Mouse (Mus musculus) liver, postnatal 0 days (tissue): ENCODE data around the gene Ube2d1. TPM values are rescaled to one million over a fixed set of nuclear protein-coding genes. Genes with fewer than 3 reads are reported as not detected.

Experiments used
- ATAC-seq: fragments of 200-750 bp; cut with Nextera tagmentation; 2 replicates; pipeline ENCODE4 v1.8.0; 2017; ENCODE audit warnings: mild to moderate bottlenecking, moderate library complexity
- DNase-seq: peaks from one replicate; pipeline ENCODE4 v3.0.0-alpha.2; 2016
- H3K27ac ChIP-seq: fragments of 300-500 bp; sonication (generic); 2 replicates; pipeline ENCODE4 v1.5.1; 2014; ENCODE audit warnings: antibody characterized with exemption, moderate library complexity, mild to moderate bottlenecking, low read depth
- H3K27me3 ChIP-seq: fragments of 300-500 bp; sonication (generic); 2 replicates; pipeline ENCODE4 v1.6.1; 2014; ENCODE audit warnings: low read length, control low read depth, mixed read lengths; ENCODE audit not compliant: insufficient read depth
- H3K36me3 ChIP-seq: fragments of 300-500 bp; sonication (generic); replicated peaks from 2 replicates; pipeline ENCODE4 v1.6.1; 2014; ENCODE audit warnings: mild to moderate bottlenecking, control low read depth, low read length, moderate library complexity, mixed read lengths; ENCODE audit not compliant: insufficient read depth
- H3K4me1 ChIP-seq: fragments of 300-500 bp; sonication (generic); 2 replicates; pipeline ENCODE4 v1.6.1; 2014; ENCODE audit warnings: antibody characterized with exemption, mild to moderate bottlenecking, control low read depth; ENCODE audit not compliant: insufficient read depth
- H3K4me2 ChIP-seq: fragments of 300-500 bp; sonication (generic); 2 replicates; pipeline ENCODE4 v1.6.1; 2014; ENCODE audit warnings: low read depth, mild to moderate bottlenecking, low read length, moderate library complexity, mixed read lengths
- H3K4me3 ChIP-seq: fragments of 300-500 bp; sonication (generic); 2 replicates; pipeline ENCODE4 v1.5.1; 2014; ENCODE audit warnings: low read depth, low read length
- H3K9ac ChIP-seq: fragments of 300-500 bp; sonication (generic); replicated peaks from 2 replicates; pipeline ENCODE4 v1.6.1; 2014; ENCODE audit warnings: mild to moderate bottlenecking, moderate library complexity
- H3K9me3 ChIP-seq: fragments of 300-500 bp; sonication (generic); 2 replicates; pipeline ENCODE4 v1.6.1; 2016; ENCODE audit warnings: mild to moderate bottlenecking, control low read depth, low read length, mixed read lengths
- CTCF ChIP-seq: sonication (generic); IDR thresholded peaks from 2 replicates; pipeline ENCODE4 v1.5.1; 2016; ENCODE audit warnings: antibody characterized with exemption, low read depth
- EP300 ChIP-seq: IDR thresholded peaks from 2 replicates; pipeline ENCODE4 v1.6.1; 2016; ENCODE audit warnings: antibody characterized with exemption, low read depth, mild to moderate bottlenecking
- WGBS: fragments of 180-500 bp; shearing (Covaris S2); extraction: QIAGEN DNeasy Blood & Tissue Kit; methylation state at CpG from one replicate; pipeline ENCODE4 v1.1.7; 2014; ENCODE audit not compliant: insufficient replicate concordance; 5-methylcytosine and 5-hydroxymethylcytosine counted together
- polyA plus RNA-seq: library from polyadenylated mRNA; unstranded; fragments of >200 nt; fragmentation: Nextera tagmentation; extraction: Ambion mirVana; gene quantifications from 2 replicates; pipeline ENCODE4 v1.2.1, GENCODE M21; 2015

Ube2d1 gene
- 6.9 and 8.8 TPM in 2 replicates for polyA plus RNA-seq

GRCm38 (mm10) chr10:71285126-71285580, at the start of gene Ube2d1:
Gene Ube2d1, minus strand, starts transcription at chr10:71285262.
- no peak for TF ChIP-seq EP300
- TF ChIP-seq CTCF, result no peak
- Histone ChIP-seq H3K9ac (peak within 1 kb of the TSS; percentile 74), H3K27me3 (no peaks in the 10 kb centered on the region), H3K4me2 (peak within 1 kb of the TSS; percentile 76), H3K27ac (no peak within 1 kb of the TSS), H3K4me1 (peaks cover 4% of the 10 kb centered on the region; the same call in 1 of the 2 replicates), H3K4me3 (peak within 1 kb of the TSS; percentile 87), H3K9me3 (no peaks in the 10 kb centered on the region), H3K36me3 (no peaks in the 10 kb centered on the region)
- WGBS, result 4% methylated on average over 49 of the region's 50 CpGs
- ATAC-seq (peak; percentile 89), DNase-seq (peak; percentile 83)

GRCm38 (mm10) chr10:71332859-71333258, 47.8 kb upstream of the Ube2d1 start:
- ATAC-seq (no peak), DNase-seq (no peak)
- Histone ChIP-seq H3K4me3 (no peak overlapping the region), H3K9ac (no peak overlapping the region), H3K9me3 (no peaks in the 10 kb centered on the region), H3K4me1 (peaks cover 4% of the 10 kb centered on the region; the same call in 1 of the 2 replicates), H3K36me3 (peaks cover 46% of the 10 kb centered on the region), H3K4me2 (no peak overlapping the region), H3K27ac (no peak overlapping the region), H3K27me3 (no peaks in the 10 kb centered on the region)
- TF ChIP-seq CTCF (no peak), EP300 (no peak)
- whole genome bisulfite sequencing, result 91% methylated on average over 9 of the region's 9 CpGs

GRCm38 (mm10) chr10:71332376-71332775, 47.3 kb upstream of the Ube2d1 start:
- H3K36me3 ChIP-seq, result peaks cover 46% of the 10 kb centered on the region
- DNase-seq (no peak), ATAC-seq (peak; percentile 37; the same call in 1 of the 2 replicates)

GRCm38 (mm10) chr10:71331908-71332307, 46.8 kb upstream of the Ube2d1 start:
- TF ChIP-seq EP300 (no peak), CTCF (no peak)
- Histone ChIP-seq H3K36me3 (peaks cover 45% of the 10 kb centered on the region), H3K4me2 (no peak overlapping the region), H3K9ac (no peak overlapping the region), H3K27ac (no peak overlapping the region), H3K9me3 (no peaks in the 10 kb centered on the region), H3K4me1 (peaks cover 4% of the 10 kb centered on the region; the same call in 1 of the 2 replicates), H3K27me3 (no peaks in the 10 kb centered on the region), H3K4me3 (no peak overlapping the region)
- WGBS, result 88% methylated on average over 7 of the region's 7 CpGs
- ATAC-seq (no peak), DNase-seq (no peak)

More at GRCm38 (mm10) chr10:71332376-71332775, 47.3 kb upstream of the Ube2d1 start:
- Histone ChIP-seq H3K4me3 (no peak overlapping the region), H3K9ac (no peak overlapping the region), H3K4me2 (no peak overlapping the region), H3K9me3 (no peaks in the 10 kb centered on the region), H3K27ac (no peak overlapping the region), H3K27me3 (no peaks in the 10 kb centered on the region), H3K4me1 (peaks cover 4% of the 10 kb centered on the region; the same call in 1 of the 2 replicates)
- TF ChIP-seq EP300 (no peak), CTCF (peak; percentile 48)
- 83% methylated on average over 4 of the region's 4 CpGs for WGBS

GRCm38 (mm10) chr10:71330070-71330469, 45.0 kb upstream of the Ube2d1 start:
- ATAC-seq (no peak), DNase-seq (no peak)
- Histone ChIP-seq H3K9me3 (no peaks in the 10 kb centered on the region), H3K27ac (no peak overlapping the region), H3K9ac (no peak overlapping the region), H3K36me3 (peaks cover 36% of the 10 kb centered on the region), H3K4me3 (no peak overlapping the region), H3K4me1 (peaks cover 4% of the 10 kb centered on the region; the same call in 1 of the 2 replicates), H3K4me2 (no peak overlapping the region), H3K27me3 (no peaks in the 10 kb centered on the region)
- 92% methylated on average over 12 of the region's 12 CpGs for WGBS
- TF ChIP-seq CTCF, result no peak
- TF ChIP-seq EP300, result no peak

GRCm38 (mm10) chr10:71329295-71329694, 44.2 kb upstream of the Ube2d1 start:
- no peak for DNase-seq
- Histone ChIP-seq H3K36me3 (peaks cover 34% of the 10 kb centered on the region), H3K27ac (no peak overlapping the region; the same call in 1 of the 2 replicates), H3K4me2 (no peak overlapping the region), H3K4me1 (peaks cover 4% of the 10 kb centered on the region; the same call in 1 of the 2 replicates), H3K27me3 (no peaks in the 10 kb centered on the region), H3K9me3 (no peaks in the 10 kb centered on the region), H3K4me3 (no peak overlapping the region), H3K9ac (no peak overlapping the region)
- no peak for ATAC-seq
- TF ChIP-seq EP300 (no peak), CTCF (no peak)
- 89% methylated on average over 6 of the region's 6 CpGs for WGBS
